Mouse (Mus musculus) cerebellum, adult 2 months (tissue): ENCODE measurements around the gene Fermt2. TPM values are rescaled to one million over a fixed set of nuclear protein-coding genes. Genes with fewer than 3 reads are reported as not detected.

Source experiments
- DNase-seq, 2 experiments: peaks; one replicate each; pipeline ENCODE4 v3.0.0; 2021
- H3K27ac ChIP-seq: fragments of 200-500 bp; 2 replicates; pipeline ENCODE4 v1.5.1; 2012; ENCODE audit warnings: low read length, control low read depth, inconsistent platforms; ENCODE audit not compliant: insufficient read depth
- H3K27me3 ChIP-seq: fragments of 200-500 bp; 2 replicates; pipeline ENCODE4 v1.6.1; 2012; ENCODE audit warnings: inconsistent platforms, mild to moderate bottlenecking, low read length, moderate library complexity; ENCODE audit not compliant: control insufficient read depth, insufficient read depth
- H3K4me1 ChIP-seq: fragments of 200-500 bp; 2 replicates; pipeline ENCODE4 v1.6.1; 2011; ENCODE audit warnings: low read length; ENCODE audit not compliant: control insufficient read depth, insufficient read depth
- H3K4me3 ChIP-seq: fragments of 200-500 bp; replicated peaks from 2 replicates; pipeline ENCODE3; 2011; ENCODE audit warnings: mild to moderate bottlenecking, low read depth, low read length, control low read depth; ENCODE audit not compliant: insufficient read depth
- CTCF ChIP-seq: fragments of 200-500 bp; IDR thresholded peaks from 2 replicates; pipeline ENCODE4 v1.5.1; 2011; ENCODE audit warnings: low read depth, mild to moderate bottlenecking, control low read depth, low read length, moderate library complexity, borderline replicate concordance; ENCODE audit not compliant: insufficient read depth
- POLR2A ChIP-seq: fragments of 200-500 bp; IDR thresholded peaks from 2 replicates; pipeline ENCODE4 v1.6.1; 2011; ENCODE audit warnings: low read length, control low read depth, borderline replicate concordance; ENCODE audit not compliant: insufficient read depth
- WGBS: fragments of 180-500 bp; shearing (Covaris S2); methylation state at CpG from one replicate; pipeline ENCODE4 v1.1.7; 2018; 5-methylcytosine and 5-hydroxymethylcytosine counted together
- polyA plus RNA-seq: library from polyadenylated mRNA; depleted of rRNA; stranded (reverse); fragments of >200 nt; gene quantifications from 2 replicates; pipeline ENCODE4 v1.2.3, GENCODE M21; 2012

Gene Fermt2
- polyA plus RNA-seq, 1 experiment: 81.0 TPM

GRCm38 (mm10) chr14:45464036-45465035 is 65.6 kb downstream of the Fermt2 start:
- no peak for DNase-seq
- WGBS: 82% methylated on average over 19 of the region's 19 CpGs
- Histone ChIP-seq H3K27ac (no peak overlapping the region), H3K4me1 (peaks cover 8% of the 10 kb centered on the region), H3K27me3 (no peaks in the 10 kb centered on the region), H3K4me3 (no peak overlapping the region)
- TF ChIP-seq POLR2A (no peak), CTCF (no peak)

GRCm38 (mm10) chr14:45463599-45463998 is 66.3 kb downstream of the Fermt2 start:
- no peak for DNase-seq
- H3K4me3 ChIP-seq: no peak overlapping the region
- no peaks in the 10 kb centered on the region for H3K27me3 ChIP-seq
- 50% methylated on average over 10 of the region's 10 CpGs for WGBS
- no peak for TF ChIP-seq CTCF
- TF ChIP-seq POLR2A: no peak
- H3K4me1 ChIP-seq: peaks cover 8% of the 10 kb centered on the region
- no peak overlapping the region for H3K27ac ChIP-seq

DNA sequence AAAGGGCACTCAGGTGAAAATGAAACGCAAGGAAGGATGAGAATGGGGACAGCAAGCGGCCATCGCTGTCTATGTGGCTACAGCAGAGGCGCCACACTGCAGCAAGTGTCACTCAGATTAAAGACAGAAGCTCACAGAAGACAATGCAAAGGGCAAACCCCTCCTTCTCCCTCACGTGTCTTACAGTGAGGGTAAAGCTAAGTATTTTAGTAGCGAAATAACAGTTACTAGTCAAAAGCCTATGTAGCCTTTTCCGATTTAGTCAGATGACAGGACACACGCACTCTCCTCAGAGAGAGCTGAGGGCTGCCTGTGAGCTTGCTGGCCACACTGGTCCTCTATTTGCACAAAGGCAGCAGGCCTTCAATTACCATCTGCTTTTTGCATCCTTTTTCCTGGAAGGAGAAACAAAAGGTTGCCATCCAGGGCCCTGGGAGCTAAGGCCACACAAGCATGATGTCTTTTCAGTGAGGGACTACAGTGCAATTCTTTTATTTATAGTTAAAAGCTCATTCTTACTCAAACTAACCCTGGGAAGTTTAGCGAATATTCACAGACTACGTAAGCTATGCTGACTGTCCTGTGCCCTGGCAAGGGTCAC is 66.9 kb downstream of the Fermt2 start:
- Histone ChIP-seq H3K27ac (peak overlapping the region; percentile 28; the same call in 1 of the 2 replicates), H3K4me1 (peaks cover 8% of the 10 kb centered on the region), H3K4me3 (no peak overlapping the region), H3K27me3 (no peaks in the 10 kb centered on the region)
- DNase-seq: no peak
- WGBS: 46% methylated on average over 10 of the region's 10 CpGs
- no peak for TF ChIP-seq POLR2A
- no peak for TF ChIP-seq CTCF

DNA sequence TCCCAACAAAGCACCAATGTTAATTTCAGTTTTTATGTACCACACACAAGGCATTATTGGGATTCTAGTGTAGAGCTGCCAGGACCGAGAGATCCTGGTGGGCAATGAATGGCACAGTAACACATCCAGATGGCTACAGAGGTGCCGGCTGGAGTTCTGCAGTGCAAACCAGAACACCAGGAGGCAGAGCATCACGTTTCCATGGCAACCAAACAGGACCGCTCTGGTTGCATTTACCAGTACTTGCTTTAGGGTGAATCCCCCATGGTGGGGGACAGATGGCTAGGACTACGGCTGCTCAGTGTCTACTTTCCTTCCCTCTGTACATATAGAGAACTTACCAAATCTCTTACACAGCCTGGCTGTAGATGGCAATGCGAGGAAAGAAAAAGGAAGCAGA is 67.5 kb downstream of the Fermt2 start:
- no peak for TF ChIP-seq CTCF
- no peak for TF ChIP-seq POLR2A
- H3K27me3 ChIP-seq: no peaks in the 10 kb centered on the region
- no peak overlapping the region for H3K4me3 ChIP-seq
- WGBS: 25% methylated on average over 6 of the region's 6 CpGs
- no peak for DNase-seq
- H3K27ac ChIP-seq: no peak overlapping the region
- H3K4me1 ChIP-seq: peaks cover 8% of the 10 kb centered on the region

DNA sequence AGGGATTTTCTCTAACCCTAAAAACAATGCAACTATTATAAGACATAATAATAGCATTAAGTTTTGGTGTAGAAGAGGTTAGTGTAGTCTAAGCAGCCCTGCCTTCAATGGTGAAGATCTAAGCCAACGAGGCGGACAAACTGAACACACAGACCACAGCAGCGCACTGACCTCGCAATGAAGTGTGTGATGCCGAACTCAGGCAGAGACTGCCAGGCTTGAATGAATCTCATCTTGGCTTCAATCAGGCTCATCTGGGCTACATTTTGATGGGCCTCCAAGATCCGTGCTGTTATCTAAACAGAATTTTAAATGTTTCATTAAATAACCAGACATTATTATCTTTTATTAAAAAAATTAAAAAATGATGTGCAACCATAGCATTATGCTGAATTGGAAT is 68.0 kb downstream of the Fermt2 start:
- Histone ChIP-seq H3K27ac (no peak overlapping the region), H3K4me3 (no peak overlapping the region), H3K27me3 (no peaks in the 10 kb centered on the region), H3K4me1 (peaks cover 8% of the 10 kb centered on the region)
- no peak for DNase-seq
- TF ChIP-seq CTCF: no peak
- no peak for TF ChIP-seq POLR2A
- WGBS: 65% methylated on average over 6 of the region's 6 CpGs

DNA sequence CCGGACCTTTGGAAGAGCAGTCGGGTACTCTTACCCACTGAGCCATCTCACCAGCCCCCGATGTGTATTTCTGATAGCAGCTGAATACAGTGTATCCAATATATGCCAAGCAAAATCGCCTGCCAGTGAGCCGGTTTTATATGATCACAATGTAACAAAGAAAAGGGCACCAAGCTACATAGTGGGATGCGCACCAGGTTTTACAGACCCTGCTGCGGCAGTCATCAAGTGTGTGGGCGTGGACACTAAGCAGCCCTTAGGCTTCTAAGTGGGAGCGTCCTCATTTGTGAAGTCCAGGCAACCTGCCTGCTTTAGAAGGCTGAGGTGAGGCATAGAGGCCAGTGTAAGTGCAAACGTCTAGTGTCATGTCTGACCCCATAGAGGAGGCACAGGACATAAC is 69.4 kb downstream of the Fermt2 start:
- 95% methylated on average over 10 of the region's 10 CpGs for WGBS
- no peaks in the 10 kb centered on the region for H3K27me3 ChIP-seq
- H3K27ac ChIP-seq: no peak overlapping the region
- DNase-seq: no peak
- peaks cover 8% of the 10 kb centered on the region for H3K4me1 ChIP-seq
- no peak overlapping the region for H3K4me3 ChIP-seq
- TF ChIP-seq POLR2A (no peak), CTCF (no peak)

DNA sequence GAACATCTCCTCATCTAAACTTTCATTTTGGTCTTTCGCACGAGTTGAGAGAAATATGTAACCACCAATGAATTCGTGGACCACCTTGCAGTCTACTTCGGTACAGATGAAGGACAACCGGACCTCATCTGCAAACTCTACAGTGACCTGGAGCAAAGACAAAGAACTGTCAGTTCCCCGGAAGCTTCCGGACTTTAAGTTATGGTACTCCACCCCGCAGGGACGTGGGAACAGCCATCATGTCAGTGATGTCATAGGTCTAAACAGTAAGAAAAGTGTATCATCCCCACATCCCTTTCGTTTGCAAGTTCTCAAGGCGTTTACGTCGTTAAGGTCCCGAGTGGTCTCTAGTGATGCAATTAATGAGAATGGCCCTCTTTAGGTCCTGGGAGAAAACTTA is 70.0 kb downstream of the Fermt2 start:
- no peak for TF ChIP-seq CTCF
- no peak for TF ChIP-seq POLR2A
- 91% methylated on average over 14 of the region's 14 CpGs for WGBS
- DNase-seq: no peak
- no peak overlapping the region for H3K27ac ChIP-seq
- H3K27me3 ChIP-seq: no peaks in the 10 kb centered on the region
- peaks cover 8% of the 10 kb centered on the region for H3K4me1 ChIP-seq
- no peak overlapping the region for H3K4me3 ChIP-seq
